Mouse (Mus musculus) brain, embryonic 14.5 days (tissue): ENCODE results near the gene Ptpn11.

Source experiments
- CTCF ChIP-seq: fragments of 200-500 bp; IDR thresholded peaks from 2 replicates; pipeline ENCODE4 v1.5.1; 2012; ENCODE audit warnings: inconsistent platforms, mild to moderate bottlenecking, moderate library complexity, borderline replicate concordance; ENCODE audit not compliant: insufficient read depth, insufficient read length; ENCODE audit errors: extremely low read depth
- POLR2A ChIP-seq: fragments of 200-500 bp; IDR thresholded peaks from 2 replicates; pipeline ENCODE4 v1.6.1; 2012; ENCODE audit warnings: mild to moderate bottlenecking, inconsistent platforms, borderline replicate concordance; ENCODE audit not compliant: poor library complexity, insufficient read depth, insufficient read length, severe bottlenecking; ENCODE audit errors: extremely low read depth

GRCm38 (mm10) chr5:121204132-121205089 is 13.2 kb upstream of the Ptpn11 start, which contains the start of gene Rpl6:
- TF ChIP-seq POLR2A, result peak; percentile 45; the same call in 1 of the 2 replicates
- no peak for TF ChIP-seq CTCF
